7 mouse cellular contexts compared by ENCODE assay signal in the genomic region with DNA sequence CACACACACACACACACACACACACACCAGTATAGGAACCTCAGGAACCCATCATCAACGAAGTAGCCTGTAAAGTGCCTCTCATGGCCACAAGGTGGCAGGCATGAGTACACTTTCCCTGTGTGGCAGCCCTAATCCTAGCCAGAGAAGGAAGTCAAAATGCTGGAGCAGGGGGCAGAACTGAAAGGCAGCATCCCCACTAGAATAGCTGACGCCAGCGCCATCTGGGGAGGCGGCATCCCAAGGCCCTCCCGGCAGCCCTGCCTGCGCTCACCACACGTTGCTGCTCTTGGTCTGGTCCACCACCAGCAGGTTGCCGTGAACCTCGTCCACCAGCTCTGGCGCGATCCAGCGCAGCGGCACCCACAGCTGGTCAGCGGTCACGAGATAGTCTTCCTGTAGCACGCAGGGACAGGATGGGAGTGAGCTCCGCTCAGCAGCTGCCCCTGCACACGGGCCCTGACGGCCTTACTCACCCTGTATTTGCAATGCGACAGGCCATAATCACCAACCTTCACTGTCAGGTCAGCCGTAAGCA. TPM values are rescaled to one million over a fixed set of nuclear protein-coding genes. Genes with fewer than 3 reads are reported as not detected.
DNase-seq lines count a peak whose midpoint lies in the region; ATAC-seq lines count a peak whose summit lies in the region.

No protein-coding gene starts in this region.

- peak; percentile 86 for ATAC-seq in common myeloid progenitor, adult 5-6 weeks (replicated peaks; ENCODE audit: low read depth, poor library complexity, severe bottlenecking)
- peak; percentile 89 for ATAC-seq in megakaryocyte progenitor cell, adult 5-6 weeks (replicated peaks; ENCODE audit: poor library complexity)

- DNase-seq in adrenal gland, adult 18-20 months (ENCODE audit: low spot score in 2 of 2), result peak; percentile 74 to 81
- peak; percentile 54 to 62 for DNase-seq in gastrocnemius, adult 8-10 months (ENCODE audit: low spot score in 2 of 2)
- peak; percentile 86 for DNase-seq in induced T-regulatory cell, adult 2 months (ENCODE audit: low read depth)
- peak; percentile 59 to 87 for DNase-seq in left cerebral cortex, adult 9 months (ENCODE audit: low spot score in 2 of 2)
- peak; percentile 76 to 78 for DNase-seq in right cerebral cortex, postnatal 36 days (ENCODE audit: low spot score in 2 of 2)

RNA-seq across cellular contexts. Expression of gene Aatk, which starts 33.7 kb away (rescaled TPM):
- 10 to 100 TPM; 10.3 to 22.0 TPM for total RNA-seq in adrenal gland, adult 18-20 months (2021)
- 1.2 and 2.6 TPM in 2 replicates for total RNA-seq in common myeloid progenitor, adult 5-6 weeks (2017)
- 1 to 10 TPM; 2.3 to 5.0 (median 3.1) TPM for total RNA-seq in gastrocnemius, adult 8-10 months (2022)
- total RNA-seq in megakaryocyte progenitor cell, adult 5-6 weeks (2015), result 4.7 and 6.3 TPM in 2 replicates
- 5.6 and 6.3 TPM in 2 replicates for total RNA-seq in megakaryocyte progenitor cell, adult 5-6 weeks (2017)

Comparison
In these comparisons a context has a peak if more than half of its experiments do, and no peak if none do; other contexts are left out.
1. Peak in every context shown above with its lines: DNase-seq and ATAC-seq.